Mouse (Mus musculus) mouse trophoblast stem cell (cell line): ENCODE data around the gene Hnrnpa1.
"Not testable (repeated sequence)": the region's sequence is repeated elsewhere in the genome, so short reads cannot be mapped to it uniquely, and the experiment has no call there.

Experiments
- in situ Hi-C, 2 experiments: fragments of 300-500 bp; cut with MseI, MboI; formaldehyde crosslinking; loops; 2 replicates in 1 of 2; 3 replicates in 1 of 2; pipeline ENCODE4 v1.15.1; 2025

The Hnrnpa1 gene

GRCm38 (mm10) chr15:103241071-103242018 is 1.1 kb downstream of the Hnrnpa1 start:
- in situ Hi-C loops, result not testable (repeated sequence)

GRCm38 (mm10) chr15:103242885-103243284 is 2.7 kb downstream of the Hnrnpa1 start:
- in situ Hi-C loops, result no loop called here

- in situ Hi-C loops, result no loop called here
Measured at GRCm38 (mm10) chr15:103245616-103246015, 5.4 kb downstream of the Hnrnpa1 start.

- in situ Hi-C loops, result no loop called here
Measured at GRCm38 (mm10) chr15:103247078-103247781, 7.0 kb downstream of the Hnrnpa1 start.

- in situ Hi-C loops, result no loop called here
Measured at GRCm38 (mm10) chr15:103247782-103248400, 7.7 kb downstream of the Hnrnpa1 start.

GRCm38 (mm10) chr15:103248401-103249313 is 8.4 kb downstream of the Hnrnpa1 start:
- in situ Hi-C loops, result no loop called here

GRCm38 (mm10) chr15:103249511-103249910 is 9.3 kb downstream of the Hnrnpa1 start:
- in situ Hi-C loops, result not testable (repeated sequence)

GRCm38 (mm10) chr15:103250195-103250740 is 10.0 kb downstream of the Hnrnpa1 start:
- in situ Hi-C loops, result no loop called here

GRCm38 (mm10) chr15:103251595-103251994 is 11.4 kb downstream of the Hnrnpa1 start:
- in situ Hi-C loops, result no loop called here

GRCm38 (mm10) chr15:103252660-103253059 is 12.4 kb downstream of the Hnrnpa1 start:
- in situ Hi-C loops, result no loop called here

GRCm38 (mm10) chr15:103253352-103253751 is 13.1 kb downstream of the Hnrnpa1 start:
- in situ Hi-C loops, result no loop called here

GRCm38 (mm10) chr15:103255169-103255568 is 14.9 kb downstream of the Hnrnpa1 start:
- in situ Hi-C loops, result no loop called here

- in situ Hi-C loops, result no loop called here
Measured at GRCm38 (mm10) chr15:103256210-103256986, 16.2 kb downstream of the Hnrnpa1 start.

GRCm38 (mm10) chr15:103257790-103258728 is 17.8 kb downstream of the Hnrnpa1 start, which contains the start of gene Nfe2:
Gene Nfe2, minus strand, starts transcription at chr15:103258403.
- in situ Hi-C loops, result no loop called here

- in situ Hi-C loops, result no loop called here
Measured at GRCm38 (mm10) chr15:103259162-103259561, 18.9 kb downstream of the Hnrnpa1 start.

GRCm38 (mm10) chr15:103259989-103260388 is 19.8 kb downstream of the Hnrnpa1 start:
- in situ Hi-C loops, result no loop called here

- in situ Hi-C loops, result no loop called here
Measured at GRCm38 (mm10) chr15:103264794-103265193, 24.6 kb downstream of the Hnrnpa1 start.

GRCm38 (mm10) chr15:103268903-103269302 is 28.7 kb downstream of the Hnrnpa1 start:
- in situ Hi-C loops, result no loop called here
